Mouse (Mus musculus) MEL (cell line): ENCODE measurements at regions not wholly inside any gene's neighbourhood (a gene's known extent, or its start where the extent isn't known, plus 50 kb on each side); places are given as distances from the start of the nearest gene placed in this dataset.

ENCODE experiments used
- DNase-seq: peaks from one replicate; pipeline ENCODE4 v3.0.0; 2011; ENCODE audit warnings: low read depth, low spot score
- H3K27ac ChIP-seq: 2 replicates; pipeline ENCODE4 v1.5.1; 2012; ENCODE audit warnings: low read depth, mild to moderate bottlenecking, control low read depth, low read length, moderate library complexity; ENCODE audit not compliant: control insufficient read depth
- H3K27me3 ChIP-seq, 2 experiments: fragments of 150-350 bp in 1 of 2; sonication (generic) in 1 of 2; 2 replicates each; pipeline ENCODE4 v1.6.1; 2012; ENCODE audit warnings: low read length in 2 of 2, mild to moderate bottlenecking in 2 of 2, improper control_type of control experiment in 1 of 2, moderate library complexity in 1 of 2; ENCODE audit not compliant: insufficient read depth in 2 of 2, control insufficient read depth in 1 of 2
- H3K36me3 ChIP-seq, 2 experiments: 2 replicates each; pipeline ENCODE4 v1.6.1; 2012 to 2014; ENCODE audit warnings: low read length in 2 of 2, improper control_type of control experiment in 1 of 2, inconsistent platforms in 1 of 2, mild to moderate bottlenecking in 1 of 2; ENCODE audit not compliant: insufficient read depth in 2 of 2, control insufficient read depth in 1 of 2
- H3K4me1 ChIP-seq, 2 experiments: fragments of 150-350 bp in 1 of 2; sonication (generic) in 1 of 2; 2 replicates each; pipeline ENCODE4 v1.6.1; 2012; ENCODE audit warnings: low read length in 2 of 2, improper control_type of control experiment in 1 of 2, mild to moderate bottlenecking in 1 of 2; ENCODE audit not compliant: insufficient read depth in 2 of 2, control insufficient read depth in 1 of 2
- H3K4me3 ChIP-seq, 2 experiments: fragments of 150-350 bp in 1 of 2; sonication (generic) in 1 of 2; 2 replicates each; pipeline ENCODE4 v1.5.1; 2012; ENCODE audit warnings: low read depth in 2 of 2, low read length in 2 of 2, mild to moderate bottlenecking in 2 of 2, moderate library complexity in 2 of 2, control low read depth in 1 of 2, improper control_type of control experiment in 1 of 2; ENCODE audit not compliant: control insufficient read depth in 1 of 2, insufficient read depth in 1 of 2
- H3K79me2 ChIP-seq: 2 replicates; pipeline ENCODE4 v1.6.1; 2012; ENCODE audit warnings: mild to moderate bottlenecking, low read length, moderate library complexity; ENCODE audit not compliant: control insufficient read depth, poor library complexity, insufficient read depth
- H3K9ac ChIP-seq: 2 replicates; pipeline ENCODE4 v1.6.1; 2012; ENCODE audit warnings: low read depth, mild to moderate bottlenecking, control low read depth, low read length, moderate library complexity; ENCODE audit not compliant: control insufficient read depth, poor library complexity, severe bottlenecking
- H3K9me3 ChIP-seq: fragments of 150-350 bp; sonication (generic); replicated peaks from 2 replicates; pipeline ENCODE4 v1.6.1; 2012; ENCODE audit warnings: mild to moderate bottlenecking, low read length, improper control_type of control experiment, moderate library complexity; ENCODE audit not compliant: insufficient read depth
- BHLHE40 ChIP-seq: IDR thresholded peaks from 2 replicates; pipeline ENCODE4 v1.6.1; 2012; ENCODE audit warnings: low read depth, mild to moderate bottlenecking, inconsistent platforms, low read length, improper control_type of control experiment, borderline replicate concordance
- CHD2 ChIP-seq: IDR thresholded peaks from 2 replicates; pipeline ENCODE4 v1.6.1; 2011; ENCODE audit warnings: low read length, improper control_type of control experiment
- E2F4 ChIP-seq: IDR thresholded peaks from 2 replicates; pipeline ENCODE4 v1.6.1; 2011; ENCODE audit warnings: low read depth, low read length, improper control_type of control experiment, borderline replicate concordance
- EP300 ChIP-seq, 2 experiments: IDR thresholded peaks; 2 replicates each; pipeline ENCODE4 v1.6.1; 2011; ENCODE audit warnings: improper control_type of control experiment in 2 of 2, low read length in 2 of 2, low read depth in 1 of 2, mild to moderate bottlenecking in 1 of 2
- GABPA ChIP-seq: IDR thresholded peaks from 2 replicates; pipeline ENCODE4 v1.6.1; 2012; ENCODE audit warnings: low read depth, mild to moderate bottlenecking, inconsistent platforms, low read length, improper control_type of control experiment, moderate library complexity
- GATA1 ChIP-seq: IDR thresholded peaks from 2 replicates; pipeline ENCODE4 v1.6.1; 2011; ENCODE audit warnings: low read depth, low read length, improper control_type of control experiment
- HCFC1 ChIP-seq: IDR thresholded peaks from 2 replicates; pipeline ENCODE4 v1.6.1; 2012; ENCODE audit warnings: low read depth, mild to moderate bottlenecking, inconsistent platforms, low read length, improper control_type of control experiment, moderate library complexity
- KAT2A ChIP-seq: conservative IDR thresholded peaks from 2 replicates; pipeline ENCODE4 v1.6.1; 2012; ENCODE audit warnings: low read depth, low read length, improper control_type of control experiment, inconsistent platforms
- MYB ChIP-seq: IDR thresholded peaks from 2 replicates; pipeline ENCODE4 v1.6.1; 2011; ENCODE audit warnings: mild to moderate bottlenecking, low read depth, low read length, improper control_type of control experiment
- POLR2A ChIP-seq, 2 experiments: IDR thresholded peaks; 2 replicates each; pipeline ENCODE4 v1.6.1; 2011 to 2012; ENCODE audit warnings: low read length in 2 of 2, mild to moderate bottlenecking in 2 of 2, control low read depth in 1 of 2, improper control_type of control experiment in 1 of 2, low read depth in 1 of 2, moderate library complexity in 1 of 2; ENCODE audit not compliant: control insufficient read depth in 1 of 2, insufficient read depth in 1 of 2, poor library complexity in 1 of 2
- POLR2AphosphoS2 ChIP-seq: IDR thresholded peaks from 2 replicates; pipeline ENCODE4 v1.6.1; 2011; ENCODE audit warnings: low read length, improper control_type of control experiment
- POLR2AphosphoS5 ChIP-seq: IDR thresholded peaks from 2 replicates; pipeline ENCODE4 v1.6.1; 2012; ENCODE audit warnings: low read depth, borderline replicate concordance, mild to moderate bottlenecking, inconsistent platforms, low read length, moderate library complexity, mixed read lengths
- SIN3A ChIP-seq: IDR thresholded peaks from 2 replicates; pipeline ENCODE4 v1.6.1; 2012; ENCODE audit warnings: low read length, improper control_type of control experiment, inconsistent platforms
- SMC3 ChIP-seq: IDR thresholded peaks from 2 replicates; pipeline ENCODE4 v1.6.1; 2011; ENCODE audit warnings: low read depth, low read length, improper control_type of control experiment
- TAL1 ChIP-seq: IDR thresholded peaks from 2 replicates; pipeline ENCODE4 v1.6.1; 2012; ENCODE audit warnings: mild to moderate bottlenecking, inconsistent platforms, low read length, moderate library complexity, mixed read lengths
- TBP ChIP-seq: IDR thresholded peaks from 2 replicates; pipeline ENCODE4 v1.8.0; 2011; ENCODE audit warnings: low read depth, low read length, improper control_type of control experiment
- TCF12 ChIP-seq: IDR thresholded peaks from 2 replicates; pipeline ENCODE4 v1.6.1; 2014; ENCODE audit warnings: low read depth, mild to moderate bottlenecking, inconsistent platforms, low read length, improper control_type of control experiment, moderate library complexity
- ZC3H11A ChIP-seq: IDR thresholded peaks from 2 replicates; pipeline ENCODE4 v1.6.1; 2012; ENCODE audit warnings: low read depth, mild to moderate bottlenecking, inconsistent platforms, low read length, improper control_type of control experiment
- ZNF384 ChIP-seq: IDR thresholded peaks from 2 replicates; pipeline ENCODE4 v1.6.1; 2012; ENCODE audit warnings: low read depth, mild to moderate bottlenecking, inconsistent platforms, low read length, improper control_type of control experiment

GRCm38 (mm10) chr16:42745943-42746675 is 129.6 kb upstream of the Zbtb20 start:
- H3K27me3 ChIP-seq: no peaks in the 10 kb centered on the region
- H3K9ac ChIP-seq: no peak overlapping the region
- H3K4me3 ChIP-seq: no peak overlapping the region
- no peak for DNase-seq
- H3K79me2 ChIP-seq: no peaks in the 10 kb centered on the region
- H3K27ac ChIP-seq: no peak overlapping the region
- H3K36me3 ChIP-seq: no peaks in the 10 kb centered on the region
- TF ChIP-seq CHD2: no peak
- no peak for TF ChIP-seq BHLHE40
- no peak for TF ChIP-seq HCFC1
- TF ChIP-seq POLR2AphosphoS5: no peak
- no peak for TF ChIP-seq E2F4
- TF ChIP-seq ZC3H11A: no peak
- no peak for TF ChIP-seq TAL1
- TF ChIP-seq POLR2A (IDR thresholded peaks at IDR 0.05; ENCODE audit: control insufficient read depth in 1 of 2, insufficient read depth in 1 of 2, low read depth in 1 of 2, low read length in 2 of 2, poor library complexity in 1 of 2): no peak
- TF ChIP-seq GABPA: no peak
- no peak for TF ChIP-seq MYB
- no peaks in the 10 kb centered on the region for H3K9me3 ChIP-seq
- H3K4me1 ChIP-seq: no peaks in the 10 kb centered on the region

- Histone ChIP-seq H3K4me1 (no peaks in the 10 kb centered on the region), H3K79me2 (no peaks in the 10 kb centered on the region), H3K27ac (no peak overlapping the region), H3K27me3 (no peaks in the 10 kb centered on the region), H3K9ac (no peak overlapping the region), H3K4me3 (no peak overlapping the region), H3K9me3 (no peaks in the 10 kb centered on the region), H3K36me3 (no peaks in the 10 kb centered on the region)
- no peak for DNase-seq
- no peak for TF ChIP-seq TCF12
- TF ChIP-seq HCFC1: no peak
- no peak for TF ChIP-seq KAT2A
- TF ChIP-seq SMC3: no peak
- TF ChIP-seq EP300 (IDR thresholded peaks at IDR 0.05; ENCODE audit: low read depth in 1 of 2, low read length in 2 of 2): no peak
- TF ChIP-seq BHLHE40: no peak
- no peak for TF ChIP-seq ZNF384
- TF ChIP-seq ZC3H11A: no peak
- TF ChIP-seq TBP: no peak
- TF ChIP-seq SIN3A: no peak
- no peak for TF ChIP-seq GATA1
- TF ChIP-seq POLR2AphosphoS2: no peak
- no peak for TF ChIP-seq TAL1
Observed at GRCm38 (mm10) chr16:42743538-42743937, 132.1 kb upstream of the Zbtb20 start.
